Mouse (Mus musculus): ENCODE measurements around the gene Cd46. TPM values are rescaled to one million over a fixed set of nuclear protein-coding genes. Genes with fewer than 3 reads are reported as not detected.
A peak's percentile ranks its signal among the peaks of the same experiment; 100 is the strongest.

Cd46 gene
- total and polyA plus RNA-seq, 2 experiments from 2014 or later, result 0.53 to 1.6 TPM

- Histone ChIP-seq H3K4me2 (ENCODE audit: low read depth, low read length) (no peak overlapping the region), H3K27me3 (ENCODE audit: control insufficient read depth, insufficient read depth, low read length) (no peaks in the 10 kb centered on the region), H3K4me1 (ENCODE audit: control insufficient read depth, insufficient read depth) (peaks cover 11% of the 10 kb centered on the region), H3K4me3 (ENCODE audit: low read depth, low read length) (no peak overlapping the region), H3K9me3 (replicated peaks; ENCODE audit: control insufficient read depth, low read length) (no peaks in the 10 kb centered on the region), H3K36me3 (replicated peaks; ENCODE audit: control insufficient read depth, insufficient read depth, low read length) (no peaks in the 10 kb centered on the region), H3K9ac (replicated peaks; ENCODE audit: low read depth, low read length) (no peak overlapping the region), H3K27ac (ENCODE audit: low read depth) (no peak overlapping the region)
- DNase-seq (ENCODE audit: low spot score), result no peak
- TF ChIP-seq EP300 (IDR thresholded peaks at IDR 0.05; ENCODE audit: low read depth) (no peak), CTCF (IDR thresholded peaks at IDR 0.05; ENCODE audit: low read depth) (no peak)
- 64% methylated on average over 5 of the region's 5 CpGs for WGBS
- no peak for ATAC-seq (ENCODE audit: insufficient read depth, low read depth)
Observed at GRCm38 (mm10) chr1:194994262-194994661, 97.8 kb downstream of the Cd46 start.

GRCm38 (mm10) chr1:194993409-194993988 is 98.5 kb downstream of the Cd46 start:
- ATAC-seq (ENCODE audit: insufficient read depth, low read depth) (no peak), DNase-seq (ENCODE audit: low spot score) (no peak)
- no peaks in the 10 kb centered on the region for H3K36me3 ChIP-seq (replicated peaks; ENCODE audit: control insufficient read depth, insufficient read depth, low read length)
- no peaks in the 10 kb centered on the region for H3K9me3 ChIP-seq (replicated peaks; ENCODE audit: control insufficient read depth, low read length)
- no peak overlapping the region for H3K4me3 ChIP-seq (ENCODE audit: low read depth, low read length)
- H3K4me2 ChIP-seq (ENCODE audit: low read depth, low read length), result no peak overlapping the region
- H3K4me1 ChIP-seq (ENCODE audit: control insufficient read depth, insufficient read depth), result peaks cover 11% of the 10 kb centered on the region
- no peaks in the 10 kb centered on the region for H3K27me3 ChIP-seq (ENCODE audit: control insufficient read depth, insufficient read depth, low read length)
- no peak for TF ChIP-seq CTCF (IDR thresholded peaks at IDR 0.05; ENCODE audit: low read depth)
- no peak for TF ChIP-seq EP300 (IDR thresholded peaks at IDR 0.05; ENCODE audit: low read depth)
- no peak overlapping the region for H3K27ac ChIP-seq (ENCODE audit: low read depth)
- 53% methylated on average over 1 of the region's 1 CpGs for WGBS
- no peak overlapping the region for H3K9ac ChIP-seq (replicated peaks; ENCODE audit: low read depth, low read length)

GRCm38 (mm10) chr1:194992589-194993317 is 99.3 kb downstream of the Cd46 start:
- TF ChIP-seq CTCF (IDR thresholded peaks at IDR 0.05; ENCODE audit: low read depth) (no peak), EP300 (IDR thresholded peaks at IDR 0.05; ENCODE audit: low read depth) (no peak)
- 32% methylated on average over 5 of the region's 5 CpGs for WGBS
- peaks cover 11% of the 10 kb centered on the region for H3K4me1 ChIP-seq (ENCODE audit: control insufficient read depth, insufficient read depth)
- H3K9ac ChIP-seq (replicated peaks; ENCODE audit: low read depth, low read length), result no peak overlapping the region
- no peaks in the 10 kb centered on the region for H3K9me3 ChIP-seq (replicated peaks; ENCODE audit: control insufficient read depth, low read length)
- no peaks in the 10 kb centered on the region for H3K36me3 ChIP-seq (replicated peaks; ENCODE audit: control insufficient read depth, insufficient read depth, low read length)
- H3K4me3 ChIP-seq (ENCODE audit: low read depth, low read length), result no peak overlapping the region
- H3K27me3 ChIP-seq (ENCODE audit: control insufficient read depth, insufficient read depth, low read length), result no peaks in the 10 kb centered on the region
- ATAC-seq (ENCODE audit: insufficient read depth, low read depth) (peak; percentile 79), DNase-seq (ENCODE audit: low spot score) (no peak)
- no peak overlapping the region for H3K4me2 ChIP-seq (ENCODE audit: low read depth, low read length)
- no peak overlapping the region for H3K27ac ChIP-seq (ENCODE audit: low read depth)

GRCm38 (mm10) chr1:194991654-194992053 is 100.4 kb downstream of the Cd46 start:
- DNase-seq (ENCODE audit: low spot score), result no peak
- no peaks in the 10 kb centered on the region for H3K27me3 ChIP-seq (ENCODE audit: control insufficient read depth, insufficient read depth, low read length)
- no peak overlapping the region for H3K27ac ChIP-seq (ENCODE audit: low read depth)

GRCm38 (mm10) chr1:194990976-194991375 is 101.1 kb downstream of the Cd46 start:
- Histone ChIP-seq H3K36me3 (replicated peaks; ENCODE audit: control insufficient read depth, insufficient read depth, low read length) (no peaks in the 10 kb centered on the region), H3K9ac (replicated peaks; ENCODE audit: low read depth, low read length) (no peak overlapping the region), H3K9me3 (replicated peaks; ENCODE audit: control insufficient read depth, low read length) (no peaks in the 10 kb centered on the region), H3K4me2 (ENCODE audit: low read depth, low read length) (no peak overlapping the region), H3K27ac (ENCODE audit: low read depth) (no peak overlapping the region), H3K4me3 (ENCODE audit: low read depth, low read length) (no peak overlapping the region), H3K27me3 (ENCODE audit: control insufficient read depth, insufficient read depth, low read length) (no peaks in the 10 kb centered on the region), H3K4me1 (ENCODE audit: control insufficient read depth, insufficient read depth) (peaks cover 11% of the 10 kb centered on the region)
- 83% methylated on average over 2 of the region's 2 CpGs for WGBS
- no peak for DNase-seq (ENCODE audit: low spot score)
- TF ChIP-seq CTCF (IDR thresholded peaks at IDR 0.05; ENCODE audit: low read depth), result no peak
- no peak for TF ChIP-seq EP300 (IDR thresholded peaks at IDR 0.05; ENCODE audit: low read depth)
- no peak for ATAC-seq (ENCODE audit: insufficient read depth, low read depth)

More at GRCm38 (mm10) chr1:194991654-194992053, 100.4 kb downstream of the Cd46 start:
- Histone ChIP-seq H3K4me1 (ENCODE audit: control insufficient read depth, insufficient read depth) (peaks cover 11% of the 10 kb centered on the region), H3K4me2 (ENCODE audit: low read depth, low read length) (no peak overlapping the region), H3K36me3 (replicated peaks; ENCODE audit: control insufficient read depth, insufficient read depth, low read length) (no peaks in the 10 kb centered on the region), H3K9ac (replicated peaks; ENCODE audit: low read depth, low read length) (no peak overlapping the region), H3K4me3 (ENCODE audit: low read depth, low read length) (no peak overlapping the region), H3K9me3 (replicated peaks; ENCODE audit: control insufficient read depth, low read length) (no peaks in the 10 kb centered on the region)
- ATAC-seq (ENCODE audit: insufficient read depth, low read depth), result no peak
- TF ChIP-seq EP300 (IDR thresholded peaks at IDR 0.05; ENCODE audit: low read depth) (no peak), CTCF (IDR thresholded peaks at IDR 0.05; ENCODE audit: low read depth) (no peak)
- WGBS, result 87% methylated on average over 2 of the region's 2 CpGs

Data from heart, postnatal 0 days (tissue).